Mouse (Mus musculus): ENCODE results near the gene Npas2.

- TF ChIP-seq CTCF (conservative IDR thresholded peaks at IDR 0.05; ENCODE audit: insufficient read depth, insufficient read length, low read depth, low read length) (no peak), POLR2A (IDR thresholded peaks at IDR 0.05; ENCODE audit: low read depth, low read length) (no peak)
Measured at GRCm38 (mm10) chr1:39300676-39301075, 107.1 kb downstream of the Npas2 start.

All from kidney, adult 2 months (tissue).